Mouse (Mus musculus) liver, embryonic 11.5 days (tissue): ENCODE data around the gene Tas2r144. TPM values are rescaled to one million over a fixed set of nuclear protein-coding genes. Genes with fewer than 3 reads are reported as not detected.

Source experiments
- ATAC-seq: fragments of 200-750 bp; cut with Nextera tagmentation; replicated peaks from 2 replicates; pipeline ENCODE4 v1.8.0; 2017; ENCODE audit warnings: moderate number of reproducible peaks, mild to moderate bottlenecking, moderate TSS enrichment, moderate library complexity; ENCODE audit not compliant: low FRiP score
- DNase-seq: peaks from one replicate; pipeline ENCODE4 v3.0.0-alpha.2; 2017; ENCODE audit warnings: low spot score
- H3K27ac ChIP-seq: fragments of 300-500 bp; sonication (generic); 2 replicates; pipeline ENCODE4 v1.5.1; 2014; ENCODE audit warnings: mild to moderate bottlenecking, low read depth, low read length, control low read depth
- H3K27me3 ChIP-seq: fragments of 300-500 bp; sonication (generic); replicated peaks from 2 replicates; pipeline ENCODE4 v1.6.1; 2014; ENCODE audit warnings: low read length, mixed read lengths; ENCODE audit not compliant: control insufficient read depth, insufficient read depth
- H3K36me3 ChIP-seq: fragments of 300-500 bp; sonication (generic); 2 replicates; pipeline ENCODE4 v1.6.1; 2014; ENCODE audit warnings: mild to moderate bottlenecking, low read length, moderate library complexity, mixed read lengths; ENCODE audit not compliant: control insufficient read depth, insufficient read depth
- H3K4me1 ChIP-seq: fragments of 300-500 bp; sonication (generic); replicated peaks from 2 replicates; pipeline ENCODE4 v1.6.1; 2014; ENCODE audit warnings: low read length, mixed read lengths; ENCODE audit not compliant: control insufficient read depth, insufficient read depth
- H3K4me2 ChIP-seq: fragments of 300-500 bp; sonication (generic); 2 replicates; pipeline ENCODE4 v1.6.1; 2014; ENCODE audit warnings: mild to moderate bottlenecking, control low read depth, moderate library complexity
- H3K4me3 ChIP-seq: fragments of 300-500 bp; sonication (generic); 2 replicates; pipeline ENCODE4 v1.5.1; 2014; ENCODE audit warnings: low read depth, low read length, control low read depth
- H3K9ac ChIP-seq: fragments of 300-500 bp; sonication (generic); 2 replicates; pipeline ENCODE4 v1.6.1; 2014; ENCODE audit warnings: low read depth, low read length, control low read depth
- H3K9me3 ChIP-seq: fragments of 300-500 bp; sonication (generic); 2 replicates; pipeline ENCODE4 v1.6.1; 2016; ENCODE audit warnings: low read length, inconsistent platforms, mixed read lengths; ENCODE audit not compliant: control insufficient read depth
- WGBS: fragments of 180-500 bp; shearing (Covaris S2); extraction: QIAGEN DNeasy Blood & Tissue Kit; methylation state at CpG from one replicate; pipeline ENCODE4 v1.1.7; 2014; 5-methylcytosine and 5-hydroxymethylcytosine counted together
- polyA plus RNA-seq: library from polyadenylated mRNA; unstranded; fragments of >200 nt; fragmentation: Nextera tagmentation; extraction: Ambion mirVana; gene quantifications from 2 replicates; pipeline ENCODE4 v1.2.1, GENCODE M21; 2014

Tas2r144 gene
- not detected in 2 replicates for polyA plus RNA-seq

DNA sequence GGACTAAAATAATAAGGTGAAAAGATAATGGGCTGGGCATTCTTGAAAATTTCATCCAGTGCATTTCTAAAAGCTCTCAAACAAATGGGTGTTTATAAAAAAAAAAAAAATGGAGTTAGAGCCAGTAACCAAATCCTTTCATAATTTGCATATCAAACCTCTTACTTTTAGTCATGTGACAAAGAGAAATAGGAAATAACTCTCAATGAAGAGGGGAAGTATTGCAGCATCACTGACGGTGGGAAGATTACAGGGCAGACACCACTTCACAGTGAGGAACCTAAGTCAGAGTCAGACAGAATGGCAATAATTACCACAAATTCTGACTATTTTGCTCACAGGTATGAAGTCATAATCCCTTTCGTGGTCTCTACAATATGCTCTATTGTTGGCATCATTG is at the start of gene Tas2r144:
Gene Tas2r144 (plus strand): TSS at position 301 of the 400 bp plus-strand sequence.
- no peaks in the 10 kb centered on the region for H3K27me3 ChIP-seq
- no peak within 1 kb of the TSS for H3K4me2 ChIP-seq
- H3K27ac ChIP-seq: no peak within 1 kb of the TSS
- no peak for DNase-seq
- no peaks in the 10 kb centered on the region for H3K4me1 ChIP-seq
- WGBS: 65% methylated on average over 2 of the region's 2 CpGs
- H3K9ac ChIP-seq: no peak within 1 kb of the TSS
- no peaks in the 10 kb centered on the region for H3K9me3 ChIP-seq
- no peak within 1 kb of the TSS for H3K4me3 ChIP-seq
- ATAC-seq: no peak
- no peaks in the 10 kb centered on the region for H3K36me3 ChIP-seq

DNA sequence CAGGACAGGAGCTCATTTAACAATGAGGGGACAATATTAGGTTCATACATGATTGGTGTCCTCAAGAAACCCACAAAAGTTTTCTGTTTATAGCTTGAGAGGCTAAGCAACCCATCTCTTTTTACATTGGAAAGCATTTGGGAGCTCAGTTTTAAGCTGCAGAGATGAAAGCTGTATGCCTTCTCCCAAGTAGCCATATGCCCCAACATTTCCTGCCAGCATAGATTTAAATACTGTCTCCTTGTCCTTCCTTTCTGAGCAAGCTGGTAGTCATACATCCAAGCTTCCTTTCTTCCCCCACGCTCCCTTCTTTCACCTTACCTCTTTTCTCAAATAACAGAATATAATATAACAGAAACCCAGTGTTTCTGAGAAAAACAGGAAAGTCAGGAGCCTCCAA is 32.7 kb upstream of the Tas2r144 start:
- H3K4me3 ChIP-seq: no peak overlapping the region

DNA sequence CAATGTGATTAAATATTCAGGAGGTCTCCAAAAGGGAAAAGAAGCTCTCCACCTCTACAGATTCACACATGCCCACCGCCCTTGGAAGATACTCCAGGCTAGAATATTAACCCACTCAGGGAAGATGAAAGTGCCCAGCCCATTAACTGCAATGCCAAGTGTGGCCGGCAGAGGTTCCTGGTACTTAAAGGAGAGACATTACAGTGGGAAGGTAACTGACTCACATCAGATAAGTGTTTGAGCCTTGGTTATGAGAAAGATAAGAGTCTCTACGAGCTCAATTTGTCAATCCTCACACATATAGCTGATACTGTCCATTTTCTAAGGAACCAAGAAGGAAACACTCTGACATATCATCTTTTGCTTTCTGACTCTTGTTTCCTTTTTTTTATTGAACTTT is 28.9 kb upstream of the Tas2r144 start:
- 34% methylated on average over 3 of the region's 3 CpGs for WGBS
- no peak for ATAC-seq

More for the DNA sequence above, 32.7 kb upstream of the Tas2r144 start:
- Histone ChIP-seq H3K27ac (no peak overlapping the region), H3K9ac (no peak overlapping the region), H3K9me3 (no peaks in the 10 kb centered on the region), H3K27me3 (no peaks in the 10 kb centered on the region), H3K4me1 (no peaks in the 10 kb centered on the region), H3K36me3 (no peaks in the 10 kb centered on the region), H3K4me2 (no peak overlapping the region)
- DNase-seq (no peak), ATAC-seq (no peak)
- WGBS: 54% methylated on average over 1 of the region's 1 CpGs

DNA sequence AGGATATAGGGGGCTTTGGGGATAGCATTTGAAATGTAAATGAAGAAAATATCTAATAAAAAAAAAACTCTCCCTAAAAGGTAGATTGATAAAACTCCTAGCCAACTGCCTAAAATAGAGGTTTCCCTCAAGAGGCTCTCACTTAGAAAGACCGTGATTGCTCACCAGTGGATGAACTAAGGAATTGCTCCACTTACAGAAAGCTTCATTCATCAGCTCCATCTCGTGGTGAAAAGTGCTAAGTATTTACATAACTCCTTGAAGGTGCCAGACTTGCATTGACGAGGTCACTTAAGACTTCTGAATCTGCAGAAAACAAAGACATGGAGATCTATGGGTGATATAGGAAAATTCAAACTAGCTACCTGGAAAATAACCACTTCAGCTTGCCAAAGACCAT is 17.4 kb upstream of the Tas2r144 start:
- DNase-seq (no peak), ATAC-seq (no peak)
- H3K27ac ChIP-seq: no peak overlapping the region
- H3K9ac ChIP-seq: no peak overlapping the region
- H3K27me3 ChIP-seq: no peaks in the 10 kb centered on the region
- no peaks in the 10 kb centered on the region for H3K4me1 ChIP-seq
- no peak overlapping the region for H3K4me3 ChIP-seq
- H3K4me2 ChIP-seq: no peak overlapping the region
- WGBS: 26% methylated on average over 3 of the region's 3 CpGs
- H3K36me3 ChIP-seq: no peaks in the 10 kb centered on the region
- H3K9me3 ChIP-seq: no peaks in the 10 kb centered on the region

More for the DNA sequence above, 28.9 kb upstream of the Tas2r144 start:
- Histone ChIP-seq H3K4me2 (no peak overlapping the region), H3K9ac (no peak overlapping the region), H3K9me3 (no peaks in the 10 kb centered on the region), H3K27ac (no peak overlapping the region), H3K4me3 (no peak overlapping the region), H3K4me1 (no peaks in the 10 kb centered on the region), H3K27me3 (no peaks in the 10 kb centered on the region), H3K36me3 (no peaks in the 10 kb centered on the region)
- no peak for DNase-seq

DNA sequence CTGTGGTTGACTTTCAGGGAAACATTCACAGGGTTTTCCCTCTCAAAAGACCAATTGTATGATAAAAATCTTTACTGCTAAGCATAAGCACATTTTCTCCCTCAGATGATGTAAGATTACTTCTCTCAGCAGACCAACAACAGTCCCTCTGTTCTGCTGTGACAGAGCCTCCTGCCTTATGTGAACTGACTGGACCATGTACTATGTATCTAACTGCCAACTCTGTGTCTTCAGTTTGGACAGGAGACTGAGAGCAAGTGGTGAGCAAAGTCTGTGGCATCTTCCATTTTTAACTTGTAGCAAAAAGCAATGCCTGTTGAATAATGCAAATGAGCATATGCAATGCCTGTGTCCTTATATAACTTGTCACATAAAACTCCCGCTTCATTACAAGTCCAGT is 15.6 kb upstream of the Tas2r144 start:
- WGBS: 74% methylated on average over 1 of the region's 1 CpGs
- no peak overlapping the region for H3K4me3 ChIP-seq
- no peaks in the 10 kb centered on the region for H3K27me3 ChIP-seq
- H3K4me1 ChIP-seq: no peaks in the 10 kb centered on the region
- no peaks in the 10 kb centered on the region for H3K36me3 ChIP-seq
- DNase-seq: no peak
- no peaks in the 10 kb centered on the region for H3K9me3 ChIP-seq
- H3K9ac ChIP-seq: no peak overlapping the region
- no peak for ATAC-seq
- no peak overlapping the region for H3K27ac ChIP-seq
- no peak overlapping the region for H3K4me2 ChIP-seq

DNA sequence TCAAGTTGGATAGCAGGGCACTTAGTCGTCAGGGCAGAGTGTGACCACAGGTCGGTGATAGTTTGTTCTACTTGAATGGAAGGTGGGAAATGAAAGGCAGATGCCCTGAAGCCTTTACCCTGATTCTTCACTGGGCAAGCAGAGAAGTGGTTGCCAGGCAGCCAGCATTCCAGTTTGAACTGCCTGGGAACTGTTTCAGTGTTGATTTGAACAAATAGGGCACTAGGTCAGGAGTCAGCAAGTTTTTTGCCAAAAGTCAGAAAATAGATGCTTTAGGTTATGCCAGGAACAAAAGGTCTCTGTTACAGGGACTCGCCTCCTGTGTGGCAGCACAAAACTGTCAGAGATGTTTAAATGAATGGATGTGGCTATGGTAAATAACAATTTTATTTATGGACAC is 7.2 kb downstream of the Tas2r144 start:
- Histone ChIP-seq H3K9ac (no peak overlapping the region), H3K4me3 (no peak overlapping the region), H3K4me1 (no peaks in the 10 kb centered on the region), H3K9me3 (no peaks in the 10 kb centered on the region), H3K27me3 (no peaks in the 10 kb centered on the region), H3K27ac (no peak overlapping the region), H3K36me3 (no peaks in the 10 kb centered on the region), H3K4me2 (no peak overlapping the region)
- WGBS: 68% methylated on average over 3 of the region's 3 CpGs
- no peak for DNase-seq
- no peak for ATAC-seq

DNA sequence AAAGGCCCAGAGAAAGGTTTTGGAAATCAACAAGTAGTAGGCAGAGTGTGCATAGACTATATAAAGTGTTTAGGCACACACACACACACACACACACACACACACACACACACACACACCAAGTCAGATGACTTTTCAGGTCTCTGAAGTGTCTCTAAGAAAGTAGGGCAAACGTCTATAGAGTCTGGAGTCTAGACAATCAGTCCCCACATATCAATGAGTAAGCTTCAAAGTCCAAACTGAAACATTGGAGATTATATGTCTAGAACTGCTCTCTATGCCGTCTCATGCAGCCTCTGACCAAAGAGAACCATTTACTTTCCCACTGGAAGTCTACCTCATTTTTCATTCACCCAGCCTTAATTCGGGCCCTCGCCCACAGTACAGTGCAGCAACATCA is 9.9 kb downstream of the Tas2r144 start:
- ATAC-seq (no peak), DNase-seq (no peak)
- no peaks in the 10 kb centered on the region for H3K4me1 ChIP-seq
- H3K9ac ChIP-seq: no peak overlapping the region
- H3K36me3 ChIP-seq: no peaks in the 10 kb centered on the region
- no peak overlapping the region for H3K27ac ChIP-seq
- H3K4me3 ChIP-seq: no peak overlapping the region
- no peaks in the 10 kb centered on the region for H3K27me3 ChIP-seq
- WGBS: 65% methylated on average over 4 of the region's 4 CpGs
- no peaks in the 10 kb centered on the region for H3K9me3 ChIP-seq
- H3K4me2 ChIP-seq: no peak overlapping the region

DNA sequence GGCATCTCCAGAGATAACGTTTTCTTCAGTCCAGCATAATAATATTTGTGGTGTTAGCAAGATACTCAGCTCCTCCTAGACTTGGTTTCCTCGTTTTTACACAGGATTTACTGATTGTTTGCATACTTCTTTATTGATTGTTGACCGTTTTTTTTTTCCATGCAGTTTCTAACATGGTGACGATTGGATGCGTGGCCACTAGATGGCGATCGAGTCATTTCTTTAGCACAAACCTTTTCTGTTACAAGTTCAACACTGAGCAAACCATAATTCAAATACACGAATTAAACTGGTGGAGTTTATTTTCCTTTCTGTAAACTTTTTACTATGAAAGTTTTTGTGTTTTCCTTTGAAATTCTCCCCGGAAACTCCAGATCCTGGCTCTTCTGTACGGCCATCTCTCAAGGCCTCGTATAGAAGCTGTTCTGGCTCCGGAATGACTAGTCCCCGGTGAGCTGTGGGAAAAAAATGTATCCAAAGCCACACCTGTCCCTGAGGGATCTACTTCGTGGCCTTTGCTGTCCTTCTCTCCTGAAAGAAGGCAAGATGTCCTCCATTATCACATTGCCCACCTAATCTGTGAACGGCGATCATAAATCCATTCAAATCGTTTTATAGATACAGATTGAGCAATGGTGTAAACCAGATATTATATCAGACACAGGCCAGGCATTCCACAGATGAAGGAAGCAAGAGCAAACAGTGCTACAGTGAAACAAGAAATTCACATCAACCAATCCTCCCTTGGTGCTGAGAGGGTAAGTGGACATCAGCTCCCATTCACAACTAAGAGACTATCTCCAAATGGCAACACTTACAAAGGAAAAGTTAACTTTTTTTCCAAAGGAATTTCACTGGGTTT is 12.3 kb downstream of the Tas2r144 start:
- Histone ChIP-seq H3K9ac (no peak overlapping the region), H3K4me3 (no peak overlapping the region), H3K4me2 (no peak overlapping the region), H3K27me3 (no peaks in the 10 kb centered on the region), H3K9me3 (no peaks in the 10 kb centered on the region), H3K4me1 (no peaks in the 10 kb centered on the region), H3K27ac (no peak overlapping the region), H3K36me3 (no peaks in the 10 kb centered on the region)
- ATAC-seq: no peak
- WGBS: 36% methylated on average over 17 of the region's 17 CpGs
- no peak for DNase-seq

DNA sequence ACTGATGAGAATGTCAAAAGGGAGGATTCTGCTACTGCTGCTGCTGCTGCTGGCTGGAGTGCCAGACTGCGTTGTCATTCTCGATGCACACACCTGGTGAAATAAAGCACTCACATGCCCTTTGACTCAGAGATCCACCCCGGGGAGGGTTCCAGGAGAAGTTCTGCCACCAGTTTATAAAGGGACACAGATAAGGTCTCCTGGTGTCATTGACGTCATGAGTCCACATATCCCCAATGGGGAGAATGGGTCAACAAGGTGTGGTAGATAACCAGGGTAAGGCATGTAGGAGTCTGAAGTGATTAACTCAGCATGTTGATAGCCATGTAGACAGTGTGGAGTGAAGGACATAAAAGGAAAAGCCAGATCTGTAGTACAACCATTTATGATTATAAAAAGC is 14.5 kb downstream of the Tas2r144 start:
- H3K4me3 ChIP-seq: no peak overlapping the region
- no peak overlapping the region for H3K27ac ChIP-seq
- H3K9me3 ChIP-seq: no peaks in the 10 kb centered on the region
- no peaks in the 10 kb centered on the region for H3K4me1 ChIP-seq
- no peak overlapping the region for H3K9ac ChIP-seq
- DNase-seq (no peak), ATAC-seq (no peak)
- no peak overlapping the region for H3K4me2 ChIP-seq
- H3K27me3 ChIP-seq: no peaks in the 10 kb centered on the region
- WGBS: 55% methylated on average over 4 of the region's 4 CpGs
- no peaks in the 10 kb centered on the region for H3K36me3 ChIP-seq
